Mouse (Mus musculus): ENCODE results near the gene Ptpn14. TPM values are rescaled to one million over a fixed set of nuclear protein-coding genes. Genes with fewer than 3 reads are reported as not detected.

The Ptpn14 gene
- total RNA-seq, 1 experiment = 27.1 TPM

GRCm38 (mm10) chr1:189867497-189867896 lies 139.4 kb downstream of the Ptpn14 start:
- H3K9ac ChIP-seq (ENCODE audit: insufficient read depth, low read depth, low read length, poor library complexity, severe bottlenecking) = no peak overlapping the region
- peaks cover 0 to 7% of the 10 kb centered on the region in 2 experiments; a peak in 1 of 4 replicates for H3K4me1 ChIP-seq (ENCODE audit: control insufficient read depth in 2 of 2, insufficient read depth in 2 of 2, low read length in 2 of 2, poor library complexity in 1 of 2)
- no peaks in the 10 kb centered on the region for H3K9me3 ChIP-seq (ENCODE audit: control insufficient read depth, insufficient read depth, low read depth, low read length)
- no peak overlapping the region for H3K27ac ChIP-seq (ENCODE audit: insufficient read depth, low read depth, low read length, poor library complexity, severe bottlenecking)
- in situ Hi-C loops (cut with MboI; ENCODE audit: low sequenced_read_pairs in 2 of 2, unreplicated experiment in 2 of 2) = no loop called here
- H3K36me3 ChIP-seq (ENCODE audit: control insufficient read depth, insufficient read depth, low read length, poor library complexity, severe bottlenecking) = peaks cover 8% of the 10 kb centered on the region; the same call in 1 of the 2 replicates
- no peak for DNase-seq (ENCODE audit: low read depth, low spot score)
- no peak for TF ChIP-seq ZNF384 (IDR thresholded peaks at IDR 0.05; ENCODE audit: low read depth, low read length)
- no peak for TF ChIP-seq ZC3H11A (IDR thresholded peaks at IDR 0.05; ENCODE audit: borderline replicate concordance, low read depth, low read length)
- no peak for TF ChIP-seq HCFC1 (IDR thresholded peaks at IDR 0.05; ENCODE audit: borderline replicate concordance, insufficient read depth, low read length)
- no peak for TF ChIP-seq CHD2 (IDR thresholded peaks at IDR 0.05; ENCODE audit: low read depth, low read length)
- TF ChIP-seq MAFK (IDR thresholded peaks at IDR 0.05; ENCODE audit: insufficient read depth, low read depth, low read length) = no peak
- H3K4me3 ChIP-seq (ENCODE audit: insufficient read depth in 1 of 2, low read depth in 1 of 2, low read length in 2 of 2, poor library complexity in 1 of 2, severe bottlenecking in 1 of 2) = no peak overlapping the region

GRCm38 (mm10) chr1:189868036-189868435 lies 140.0 kb downstream of the Ptpn14 start:
- peaks cover 0 to 7% of the 10 kb centered on the region in 2 experiments; a peak in 1 of 4 replicates for H3K4me1 ChIP-seq (ENCODE audit: control insufficient read depth in 2 of 2, insufficient read depth in 2 of 2, low read length in 2 of 2, poor library complexity in 1 of 2)
- DNase-seq (ENCODE audit: low read depth, low spot score) = no peak
- no peak overlapping the region for H3K4me3 ChIP-seq (ENCODE audit: insufficient read depth in 1 of 2, low read depth in 1 of 2, low read length in 2 of 2, poor library complexity in 1 of 2, severe bottlenecking in 1 of 2)
- H3K27ac ChIP-seq (ENCODE audit: insufficient read depth, low read depth, low read length, poor library complexity, severe bottlenecking) = no peak overlapping the region
- H3K36me3 ChIP-seq (ENCODE audit: control insufficient read depth, insufficient read depth, low read length, poor library complexity, severe bottlenecking) = peaks cover 8% of the 10 kb centered on the region; the same call in 1 of the 2 replicates
- H3K9me3 ChIP-seq (ENCODE audit: control insufficient read depth, insufficient read depth, low read depth, low read length) = no peaks in the 10 kb centered on the region
- no peak for TF ChIP-seq ZC3H11A (IDR thresholded peaks at IDR 0.05; ENCODE audit: borderline replicate concordance, low read depth, low read length)
- TF ChIP-seq HCFC1 (IDR thresholded peaks at IDR 0.05; ENCODE audit: borderline replicate concordance, insufficient read depth, low read length) = no peak
- no peak for TF ChIP-seq ZNF384 (IDR thresholded peaks at IDR 0.05; ENCODE audit: low read depth, low read length)
- TF ChIP-seq MAFK (IDR thresholded peaks at IDR 0.05; ENCODE audit: insufficient read depth, low read depth, low read length) = no peak
- no peak for TF ChIP-seq CHD2 (IDR thresholded peaks at IDR 0.05; ENCODE audit: low read depth, low read length)
- H3K9ac ChIP-seq (ENCODE audit: insufficient read depth, low read depth, low read length, poor library complexity, severe bottlenecking) = no peak overlapping the region
- in situ Hi-C loops (cut with MboI; ENCODE audit: low sequenced_read_pairs in 2 of 2, unreplicated experiment in 2 of 2) = no loop called here

GRCm38 (mm10) chr1:189869651-189870270 lies 141.7 kb downstream of the Ptpn14 start:
- Histone ChIP-seq H3K27ac (ENCODE audit: insufficient read depth, low read depth, low read length, poor library complexity, severe bottlenecking) (no peak overlapping the region), H3K9ac (ENCODE audit: insufficient read depth, low read depth, low read length, poor library complexity, severe bottlenecking) (no peak overlapping the region), H3K9me3 (ENCODE audit: control insufficient read depth, insufficient read depth, low read depth, low read length) (no peaks in the 10 kb centered on the region), H3K36me3 (ENCODE audit: control insufficient read depth, insufficient read depth, low read length, poor library complexity, severe bottlenecking) (peaks cover 8% of the 10 kb centered on the region; the same call in 1 of the 2 replicates), H3K4me1 (ENCODE audit: control insufficient read depth in 2 of 2, insufficient read depth in 2 of 2, low read length in 2 of 2, poor library complexity in 1 of 2) (peaks cover 0 to 9% of the 10 kb centered on the region in 2 experiments; a peak in 1 of 4 replicates), H3K4me3 (ENCODE audit: insufficient read depth in 1 of 2, low read depth in 1 of 2, low read length in 2 of 2, poor library complexity in 1 of 2, severe bottlenecking in 1 of 2) (peak overlapping the region in 1 of 2 experiments; percentile 47; a peak in 1 of 4 replicates)
- no peak for DNase-seq (ENCODE audit: low read depth, low spot score)
- TF ChIP-seq HCFC1 (IDR thresholded peaks at IDR 0.05; ENCODE audit: borderline replicate concordance, insufficient read depth, low read length) (no peak), ZC3H11A (IDR thresholded peaks at IDR 0.05; ENCODE audit: borderline replicate concordance, low read depth, low read length) (no peak), MAFK (IDR thresholded peaks at IDR 0.05; ENCODE audit: insufficient read depth, low read depth, low read length) (no peak), CHD2 (IDR thresholded peaks at IDR 0.05; ENCODE audit: low read depth, low read length) (no peak)
- in situ Hi-C loops (cut with MboI; ENCODE audit: low sequenced_read_pairs in 2 of 2, unreplicated experiment in 2 of 2) = no loop called here

GRCm38 (mm10) chr1:189870539-189870938 lies 142.5 kb downstream of the Ptpn14 start:
- H3K9me3 ChIP-seq (ENCODE audit: control insufficient read depth, insufficient read depth, low read depth, low read length) = no peaks in the 10 kb centered on the region
- peaks cover 4% of the 10 kb centered on the region; the same call in 1 of the 2 replicates for H3K36me3 ChIP-seq (ENCODE audit: control insufficient read depth, insufficient read depth, low read length, poor library complexity, severe bottlenecking)
- peaks cover 1 to 14% of the 10 kb centered on the region in 2 experiments; a peak in 2 of 4 replicates for H3K4me1 ChIP-seq (ENCODE audit: control insufficient read depth in 2 of 2, insufficient read depth in 2 of 2, low read length in 2 of 2, poor library complexity in 1 of 2)
- H3K27ac ChIP-seq (ENCODE audit: insufficient read depth, low read depth, low read length, poor library complexity, severe bottlenecking) = no peak overlapping the region
- no peak overlapping the region for H3K9ac ChIP-seq (ENCODE audit: insufficient read depth, low read depth, low read length, poor library complexity, severe bottlenecking)
- H3K4me3 ChIP-seq (ENCODE audit: insufficient read depth in 1 of 2, low read depth in 1 of 2, low read length in 2 of 2, poor library complexity in 1 of 2, severe bottlenecking in 1 of 2) = no peak overlapping the region
- no peak for TF ChIP-seq CHD2 (IDR thresholded peaks at IDR 0.05; ENCODE audit: low read depth, low read length)
- TF ChIP-seq MAFK (IDR thresholded peaks at IDR 0.05; ENCODE audit: insufficient read depth, low read depth, low read length) = no peak
- no peak for TF ChIP-seq ZC3H11A (IDR thresholded peaks at IDR 0.05; ENCODE audit: borderline replicate concordance, low read depth, low read length)
- TF ChIP-seq ZNF384 (IDR thresholded peaks at IDR 0.05; ENCODE audit: low read depth, low read length) = no peak
- no peak for TF ChIP-seq HCFC1 (IDR thresholded peaks at IDR 0.05; ENCODE audit: borderline replicate concordance, insufficient read depth, low read length)
- no peak for DNase-seq (ENCODE audit: low read depth, low spot score)
- in situ Hi-C loops (cut with MboI; ENCODE audit: low sequenced_read_pairs in 2 of 2, unreplicated experiment in 2 of 2) = no loop called here
